Mouse (Mus musculus) thymus, adult 2 months (tissue): Measurements from ENCODE around the gene Snx19.

Experiments
- CTCF ChIP-seq: fragments of 200-500 bp; IDR thresholded peaks from 2 replicates; pipeline ENCODE4 v1.5.1; 2012; ENCODE audit warnings: mild to moderate bottlenecking, control low read depth, low read length, moderate library complexity, borderline replicate concordance; ENCODE audit not compliant: control insufficient read depth, poor library complexity, insufficient read depth; ENCODE audit errors: extremely low read depth
- POLR2A ChIP-seq: fragments of 200-500 bp; IDR thresholded peaks from 2 replicates; pipeline ENCODE4 v1.6.1; 2012; ENCODE audit warnings: mild to moderate bottlenecking, low read length, control low read depth, moderate library complexity; ENCODE audit not compliant: control insufficient read depth, poor library complexity, insufficient read depth; ENCODE audit errors: extremely low read depth

DNA sequence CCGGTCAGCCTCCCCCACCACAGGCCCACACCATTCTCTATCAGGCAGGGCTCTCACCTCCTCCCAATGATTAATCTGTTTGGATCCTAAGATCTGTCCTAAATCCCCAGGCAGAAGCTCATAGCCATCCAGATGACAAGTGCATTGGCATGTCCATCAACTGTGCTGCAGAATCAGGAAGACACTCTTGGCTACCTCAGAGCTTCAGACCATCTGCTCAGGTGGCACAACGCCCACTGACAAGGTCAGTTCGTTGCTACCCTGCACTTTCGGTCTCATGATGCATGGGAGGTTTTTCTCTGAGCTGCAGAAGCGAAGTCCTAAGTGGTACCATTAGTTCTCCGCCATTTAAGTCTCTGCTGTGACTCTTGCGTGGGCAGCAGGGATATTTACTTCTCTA, 1.7 kb upstream of the Snx19 start:
- TF ChIP-seq CTCF (no peak), POLR2A (no peak)
